Mouse (Mus musculus) embryonic facial prominence, embryonic 11.5 days (tissue): ENCODE results near the gene Lce3c. TPM values are rescaled to one million over a fixed set of nuclear protein-coding genes. Genes with fewer than 3 reads are reported as not detected.

Experiments
- ATAC-seq: fragments of 200-750 bp; cut with Nextera tagmentation; replicated peaks from 2 replicates; pipeline ENCODE4 v1.8.0; 2017; ENCODE audit warnings: low read depth; ENCODE audit not compliant: insufficient number of reproducible peaks, low FRiP score, low TSS enrichment
- DNase-seq: peaks from one replicate; pipeline ENCODE4 v3.0.0-alpha.2; 2015; ENCODE audit warnings: low spot score
- H3K27ac ChIP-seq: fragments of 300-500 bp; sonication (generic); replicated peaks from 2 replicates; pipeline ENCODE4 v1.5.1; 2014; ENCODE audit warnings: mild to moderate bottlenecking, low read depth, low read length, control low read depth
- H3K27me3 ChIP-seq: fragments of 300-500 bp; sonication (generic); 2 replicates; pipeline ENCODE4 v1.6.1; 2014; ENCODE audit warnings: mild to moderate bottlenecking, low read length, moderate library complexity, mixed read lengths; ENCODE audit not compliant: control insufficient read depth, insufficient read depth
- H3K36me3 ChIP-seq: fragments of 300-500 bp; sonication (generic); replicated peaks from 2 replicates; pipeline ENCODE4 v1.6.1; 2014; ENCODE audit warnings: low read depth, mild to moderate bottlenecking, low read length, moderate library complexity, mixed read lengths; ENCODE audit not compliant: control insufficient read depth, insufficient read depth
- H3K4me1 ChIP-seq: fragments of 300-500 bp; sonication (generic); 2 replicates; pipeline ENCODE4 v1.6.1; 2014; ENCODE audit warnings: low read length, mixed read lengths; ENCODE audit not compliant: control insufficient read depth, insufficient read depth
- H3K4me2 ChIP-seq: fragments of 300-500 bp; sonication (generic); 2 replicates; pipeline ENCODE4 v1.6.1; 2014; ENCODE audit warnings: low read depth, mild to moderate bottlenecking, control low read depth, low read length, moderate library complexity
- H3K4me3 ChIP-seq: fragments of 300-500 bp; sonication (generic); 2 replicates; pipeline ENCODE4 v1.5.1; 2014; ENCODE audit warnings: low read depth, low read length, control low read depth
- H3K9ac ChIP-seq: fragments of 300-500 bp; sonication (generic); replicated peaks from 2 replicates; pipeline ENCODE4 v1.6.1; 2014; ENCODE audit warnings: mild to moderate bottlenecking, control low read depth, low read length
- H3K9me3 ChIP-seq: fragments of 300-500 bp; sonication (generic); replicated peaks from 2 replicates; pipeline ENCODE4 v1.6.1; 2016; ENCODE audit warnings: mild to moderate bottlenecking, low read length, inconsistent platforms, mixed read lengths; ENCODE audit not compliant: control insufficient read depth
- WGBS: fragments of 180-500 bp; shearing (Covaris S2); extraction: QIAGEN DNeasy Blood & Tissue Kit; methylation state at CpG from one replicate; pipeline ENCODE4 v1.1.7; 2014; 5-methylcytosine and 5-hydroxymethylcytosine counted together
- polyA plus RNA-seq: library from polyadenylated mRNA; unstranded; fragments of >200 nt; fragmentation: Nextera tagmentation; extraction: Ambion mirVana; gene quantifications from 2 replicates; pipeline ENCODE4 v1.2.1, GENCODE M21; 2014

Gene Lce3c
- not detected in 2 replicates for polyA plus RNA-seq

- Histone ChIP-seq H3K36me3 (no peaks in the 10 kb centered on the region), H3K4me1 (no peaks in the 10 kb centered on the region), H3K27me3 (no peaks in the 10 kb centered on the region), H3K9me3 (no peaks in the 10 kb centered on the region), H3K4me2 (no peak within 1 kb of the TSS), H3K9ac (no peak within 1 kb of the TSS), H3K4me3 (no peak within 1 kb of the TSS), H3K27ac (no peak within 1 kb of the TSS)
- 79% methylated on average over 1 of the region's 1 CpGs for WGBS
- ATAC-seq (no peak), DNase-seq (no peak)
These were observed at the start of gene Lce3c for GRCm38 (mm10) chr3:92944186-92944585. Gene Lce3c, plus strand, starts transcription at chr3:92944486.

- no peaks in the 10 kb centered on the region for H3K4me1 ChIP-seq
- 56% methylated on average over 1 of the region's 1 CpGs for WGBS
- H3K9ac ChIP-seq = no peak overlapping the region
- no peaks in the 10 kb centered on the region for H3K36me3 ChIP-seq
- no peaks in the 10 kb centered on the region for H3K27me3 ChIP-seq
- DNase-seq = no peak
- ATAC-seq = no peak
- no peak overlapping the region for H3K4me2 ChIP-seq
- no peak overlapping the region for H3K4me3 ChIP-seq
- H3K27ac ChIP-seq = no peak overlapping the region
- no peaks in the 10 kb centered on the region for H3K9me3 ChIP-seq
These were observed 49.8 kb upstream of the Lce3c start for GRCm38 (mm10) chr3:92894489-92894888.

- no peaks in the 10 kb centered on the region for H3K9me3 ChIP-seq
- WGBS = 19% methylated on average over 3 of the region's 3 CpGs
- no peak overlapping the region for H3K4me2 ChIP-seq
- peak; percentile 55 for DNase-seq
- H3K27me3 ChIP-seq = no peaks in the 10 kb centered on the region
- no peak overlapping the region for H3K4me3 ChIP-seq
- no peaks in the 10 kb centered on the region for H3K36me3 ChIP-seq
- no peak overlapping the region for H3K9ac ChIP-seq
- no peak overlapping the region for H3K27ac ChIP-seq
- no peaks in the 10 kb centered on the region for H3K4me1 ChIP-seq
- ATAC-seq = no peak
These were observed 41.3 kb upstream of the Lce3c start for GRCm38 (mm10) chr3:92902992-92903391.

DNA sequence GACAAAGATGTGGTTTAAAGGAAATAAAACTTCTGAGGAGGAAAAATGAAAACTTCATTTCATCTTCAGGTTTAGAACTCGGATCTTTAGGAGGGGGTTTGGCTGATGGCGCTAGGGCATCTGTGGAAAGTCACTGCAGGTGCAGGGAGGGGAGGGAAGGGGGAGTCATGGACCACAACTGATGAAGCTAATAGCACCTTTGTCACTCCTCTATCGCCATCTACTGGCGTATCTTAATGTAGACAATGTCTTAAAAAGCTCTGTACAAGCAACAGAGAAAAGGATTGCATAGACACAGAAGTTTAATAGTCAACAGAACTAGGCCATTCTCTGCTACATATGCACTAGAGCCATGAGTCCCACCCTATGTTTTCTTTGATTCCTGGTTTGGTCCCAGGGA, 40.6 kb upstream of the Lce3c start:
- H3K9ac ChIP-seq = no peak overlapping the region
- peak; percentile 57 for DNase-seq

GRCm38 (mm10) chr3:92905182-92905581, 39.1 kb upstream of the Lce3c start:
- H3K27me3 ChIP-seq = no peaks in the 10 kb centered on the region
- DNase-seq (no peak), ATAC-seq (no peak)
- H3K9ac ChIP-seq = no peak overlapping the region
- no peaks in the 10 kb centered on the region for H3K9me3 ChIP-seq
- no peaks in the 10 kb centered on the region for H3K36me3 ChIP-seq
- H3K27ac ChIP-seq = no peak overlapping the region
- no peak overlapping the region for H3K4me2 ChIP-seq
- WGBS = 59% methylated on average over 3 of the region's 3 CpGs
- H3K4me3 ChIP-seq = no peak overlapping the region
- no peaks in the 10 kb centered on the region for H3K4me1 ChIP-seq

More for the DNA sequence above, 40.6 kb upstream of the Lce3c start:
- Histone ChIP-seq H3K4me1 (no peaks in the 10 kb centered on the region), H3K4me2 (no peak overlapping the region), H3K27me3 (no peaks in the 10 kb centered on the region), H3K9me3 (no peaks in the 10 kb centered on the region), H3K27ac (no peak overlapping the region), H3K4me3 (no peak overlapping the region), H3K36me3 (no peaks in the 10 kb centered on the region)
- ATAC-seq = no peak
- WGBS = 30% methylated on average over 4 of the region's 4 CpGs

DNA sequence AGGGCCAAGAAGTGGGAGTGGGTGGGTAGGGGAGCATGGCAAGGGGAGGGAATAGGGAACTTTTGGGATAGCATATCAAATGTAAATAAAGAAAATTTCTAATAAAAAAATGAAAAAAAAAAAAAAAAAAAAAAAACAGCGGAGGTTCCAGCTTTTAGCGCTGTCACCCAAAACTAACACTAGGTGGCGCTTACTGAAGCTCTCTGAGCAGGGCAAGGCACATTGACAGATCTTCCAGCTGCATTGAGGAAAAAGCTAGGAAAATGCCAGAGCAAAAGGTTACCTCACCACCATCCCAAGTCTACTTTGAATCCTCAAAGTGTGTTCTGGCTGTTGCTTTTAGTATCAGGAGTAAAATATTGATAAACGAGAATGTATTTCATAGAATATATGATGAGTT, 36.7 kb upstream of the Lce3c start:
- ATAC-seq (0 out of 2 replicates have a peak, but pooled peaks have one; percentile 52), DNase-seq (peak; percentile 73)
- Histone ChIP-seq H3K27ac (no peak overlapping the region), H3K4me3 (no peak overlapping the region), H3K36me3 (no peaks in the 10 kb centered on the region), H3K4me2 (no peak overlapping the region), H3K9ac (no peak overlapping the region), H3K9me3 (no peaks in the 10 kb centered on the region), H3K4me1 (no peaks in the 10 kb centered on the region), H3K27me3 (no peaks in the 10 kb centered on the region)
- 23% methylated on average over 4 of the region's 4 CpGs for WGBS

DNA sequence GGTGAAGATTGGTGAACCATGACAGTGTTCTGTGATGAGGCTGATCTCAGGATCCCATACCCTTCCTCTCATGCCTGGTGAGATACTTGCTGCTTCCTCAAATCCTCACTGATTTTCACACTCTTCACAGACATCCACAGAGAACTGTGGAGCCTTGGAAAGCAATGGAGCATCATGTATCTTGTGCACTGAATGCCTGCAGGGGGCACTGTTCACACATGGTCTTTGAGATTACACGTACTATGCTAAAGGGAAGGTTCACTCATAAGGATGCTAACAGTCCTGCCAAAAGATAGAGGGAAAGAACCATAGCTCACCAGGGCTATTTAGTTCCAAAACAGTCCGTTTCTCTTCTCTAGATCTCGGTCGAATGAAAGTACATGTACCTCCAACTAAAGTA, 23.9 kb upstream of the Lce3c start:
- ATAC-seq = no peak
- H3K9me3 ChIP-seq = no peaks in the 10 kb centered on the region
- DNase-seq = peak; percentile 54
- no peaks in the 10 kb centered on the region for H3K27me3 ChIP-seq
- no peak overlapping the region for H3K4me2 ChIP-seq
- no peaks in the 10 kb centered on the region for H3K36me3 ChIP-seq
- 55% methylated on average over 4 of the region's 4 CpGs for WGBS
- H3K9ac ChIP-seq = no peak overlapping the region
- H3K4me3 ChIP-seq = no peak overlapping the region
- H3K4me1 ChIP-seq = no peaks in the 10 kb centered on the region
- H3K27ac ChIP-seq = no peak overlapping the region

GRCm38 (mm10) chr3:92926130-92926529, 18.2 kb upstream of the Lce3c start, which contains the start of gene Lce3a:
Gene Lce3a, minus strand, starts transcription at chr3:92926230.
- no peak within 1 kb of the TSS for H3K9ac ChIP-seq
- no peak within 1 kb of the TSS for H3K4me3 ChIP-seq
- ATAC-seq (no peak), DNase-seq (no peak)
- H3K4me1 ChIP-seq = no peaks in the 10 kb centered on the region
- WGBS = 73% methylated on average over 2 of the region's 2 CpGs
- H3K36me3 ChIP-seq = no peaks in the 10 kb centered on the region
- H3K9me3 ChIP-seq = no peaks in the 10 kb centered on the region
- no peak within 1 kb of the TSS for H3K4me2 ChIP-seq
- H3K27me3 ChIP-seq = no peaks in the 10 kb centered on the region
- no peak within 1 kb of the TSS for H3K27ac ChIP-seq
